Mouse (Mus musculus) intestine, postnatal 0 days (tissue): Measurements from ENCODE around the gene Smc6. TPM values are rescaled to one million over a fixed set of nuclear protein-coding genes. Genes with fewer than 3 reads are reported as not detected.

Experiments
- ATAC-seq: fragments of 200-750 bp; cut with Nextera tagmentation; 2 replicates; pipeline ENCODE4 v1.8.0; 2017; ENCODE audit warnings: mild to moderate bottlenecking, moderate TSS enrichment, moderate library complexity
- H3K27ac ChIP-seq: fragments of 300-500 bp; sonication (generic); 2 replicates; pipeline ENCODE4 v1.5.1; 2014; ENCODE audit warnings: mild to moderate bottlenecking, low read depth, low read length, moderate library complexity
- H3K27me3 ChIP-seq: fragments of 300-500 bp; sonication (generic); replicated peaks from 2 replicates; pipeline ENCODE4 v1.6.1; 2014; ENCODE audit warnings: low read length, mixed read lengths; ENCODE audit not compliant: control insufficient read depth, insufficient read depth
- H3K36me3 ChIP-seq: fragments of 300-500 bp; sonication (generic); 2 replicates; pipeline ENCODE4 v1.6.1; 2014; ENCODE audit warnings: mild to moderate bottlenecking, moderate library complexity; ENCODE audit not compliant: control insufficient read depth, insufficient read depth
- H3K4me1 ChIP-seq: fragments of 300-500 bp; sonication (generic); replicated peaks from 2 replicates; pipeline ENCODE4 v1.6.1; 2014; ENCODE audit warnings: antibody characterized with exemption, low read length, mixed read lengths; ENCODE audit not compliant: control insufficient read depth, insufficient read depth
- H3K4me2 ChIP-seq: fragments of 300-500 bp; sonication (generic); replicated peaks from 2 replicates; pipeline ENCODE4 v1.6.1; 2014; ENCODE audit warnings: low read depth, mild to moderate bottlenecking, moderate library complexity
- H3K4me3 ChIP-seq: fragments of 300-500 bp; sonication (generic); 2 replicates; pipeline ENCODE4 v1.5.1; 2014; ENCODE audit warnings: low read depth, low read length
- H3K9ac ChIP-seq: fragments of 300-500 bp; sonication (generic); 2 replicates; pipeline ENCODE4 v1.6.1; 2014; ENCODE audit warnings: mild to moderate bottlenecking, low read depth, low read length
- H3K9me3 ChIP-seq: fragments of 300-500 bp; sonication (generic); 2 replicates; pipeline ENCODE4 v1.6.1; 2016; ENCODE audit warnings: mixed run types; ENCODE audit not compliant: control insufficient read depth
- CTCF ChIP-seq: sonication (generic); IDR thresholded peaks from 2 replicates; pipeline ENCODE4 v1.5.1; 2016; ENCODE audit warnings: low read depth, mild to moderate bottlenecking, control low read depth, antibody characterized with exemption, moderate library complexity
- WGBS: fragments of 180-500 bp; shearing (Covaris S2); extraction: QIAGEN DNeasy Blood & Tissue Kit; methylation state at CpG from one replicate; pipeline ENCODE4 v1.1.7; 2014; 5-methylcytosine and 5-hydroxymethylcytosine counted together
- polyA plus RNA-seq: library from polyadenylated mRNA; unstranded; fragments of >200 nt; fragmentation: Nextera tagmentation; extraction: Ambion mirVana; gene quantifications from 2 replicates; pipeline ENCODE4 v1.2.1, GENCODE M21; 2015

Gene Smc6
- polyA plus RNA-seq: 71.1 and 73.6 TPM in 2 replicates

- Histone ChIP-seq H3K9ac (peak within 1 kb of the TSS; percentile 85), H3K4me1 (peaks cover 6% of the 10 kb centered on the region; the same call in 1 of the 2 replicates), H3K9me3 (no peaks in the 10 kb centered on the region), H3K27me3 (no peaks in the 10 kb centered on the region), H3K4me2 (peak within 1 kb of the TSS; percentile 96), H3K4me3 (peak within 1 kb of the TSS; percentile 79), H3K27ac (peak within 1 kb of the TSS; percentile 93), H3K36me3 (no peaks in the 10 kb centered on the region)
- peak; percentile 99 for ATAC-seq
- TF ChIP-seq CTCF: peak; percentile 46
- WGBS: under 1% methylated on average over 74 of the region's 83 CpGs
These were observed at the start of gene Smc6, which contains the start of gene Gen1 for GRCm38 (mm10) chr12:11265382-11266281. TSS of gene Smc6 (plus strand) at chr12:11265886. TSS of gene Gen1 (minus strand) at chr12:11265801.

GRCm38 (mm10) chr12:11216454-11216853 is 49.2 kb upstream of the Smc6 start:
- no peak for ATAC-seq
- WGBS: 74% methylated on average over 3 of the region's 3 CpGs
- no peak for TF ChIP-seq CTCF

GRCm38 (mm10) chr12:11217726-11218250 is 47.9 kb upstream of the Smc6 start:
- Histone ChIP-seq H3K9me3 (no peaks in the 10 kb centered on the region), H3K4me2 (no peak overlapping the region), H3K9ac (no peak overlapping the region), H3K27ac (no peak overlapping the region), H3K4me3 (no peak overlapping the region), H3K36me3 (no peaks in the 10 kb centered on the region), H3K4me1 (no peaks in the 10 kb centered on the region), H3K27me3 (no peaks in the 10 kb centered on the region)
- no peak for ATAC-seq
- TF ChIP-seq CTCF: no peak
- 71% methylated on average over 7 of the region's 7 CpGs for WGBS

More at GRCm38 (mm10) chr12:11216454-11216853, 49.2 kb upstream of the Smc6 start:
- Histone ChIP-seq H3K9me3 (no peaks in the 10 kb centered on the region), H3K4me2 (no peak overlapping the region), H3K9ac (no peak overlapping the region), H3K36me3 (no peaks in the 10 kb centered on the region), H3K4me1 (no peaks in the 10 kb centered on the region), H3K27me3 (no peaks in the 10 kb centered on the region), H3K4me3 (no peak overlapping the region), H3K27ac (no peak overlapping the region)

GRCm38 (mm10) chr12:11221524-11222330 is 44.0 kb upstream of the Smc6 start:
- H3K36me3 ChIP-seq: no peaks in the 10 kb centered on the region
- 67% methylated on average over 20 of the region's 20 CpGs for WGBS
- H3K4me2 ChIP-seq: no peak overlapping the region
- H3K27me3 ChIP-seq: no peaks in the 10 kb centered on the region
- H3K4me3 ChIP-seq: no peak overlapping the region
- TF ChIP-seq CTCF: no peak
- ATAC-seq: no peak
- no peak overlapping the region for H3K9ac ChIP-seq
- H3K27ac ChIP-seq: no peak overlapping the region
- H3K4me1 ChIP-seq: no peaks in the 10 kb centered on the region
- H3K9me3 ChIP-seq: no peaks in the 10 kb centered on the region

GRCm38 (mm10) chr12:11222566-11222965 is 43.1 kb upstream of the Smc6 start:
- H3K36me3 ChIP-seq: no peaks in the 10 kb centered on the region

GRCm38 (mm10) chr12:11223090-11223489 is 42.6 kb upstream of the Smc6 start:
- H3K36me3 ChIP-seq: no peaks in the 10 kb centered on the region
- no peak overlapping the region for H3K9ac ChIP-seq
- no peak for TF ChIP-seq CTCF
- H3K4me3 ChIP-seq: no peak overlapping the region
- no peaks in the 10 kb centered on the region for H3K4me1 ChIP-seq
- no peak for ATAC-seq
- H3K9me3 ChIP-seq: no peaks in the 10 kb centered on the region
- no peaks in the 10 kb centered on the region for H3K27me3 ChIP-seq
- no peak overlapping the region for H3K27ac ChIP-seq
- WGBS: 65% methylated on average over 10 of the region's 10 CpGs
- H3K4me2 ChIP-seq: no peak overlapping the region

More at GRCm38 (mm10) chr12:11222566-11222965, 43.1 kb upstream of the Smc6 start:
- no peak for TF ChIP-seq CTCF
- H3K4me1 ChIP-seq: no peaks in the 10 kb centered on the region
- H3K4me2 ChIP-seq: no peak overlapping the region
- no peaks in the 10 kb centered on the region for H3K9me3 ChIP-seq
- H3K9ac ChIP-seq: no peak overlapping the region
- H3K4me3 ChIP-seq: no peak overlapping the region
- WGBS: 52% methylated on average over 3 of the region's 3 CpGs
- H3K27ac ChIP-seq: no peak overlapping the region
- ATAC-seq: no peak
- H3K27me3 ChIP-seq: no peaks in the 10 kb centered on the region
